Mouse (Mus musculus) cerebellum, postnatal 4 days (tissue): ENCODE data around the gene Rtkn.
A peak's percentile ranks its signal among the peaks of the same experiment; 100 is the strongest.

Source experiments
- DNase-seq, 2 experiments: peaks; one replicate each; pipeline ENCODE4 v3.0.0; 2022; ENCODE audit warnings: low spot score in 2 of 2, mixed read lengths in 1 of 2

The Rtkn gene

DNA sequence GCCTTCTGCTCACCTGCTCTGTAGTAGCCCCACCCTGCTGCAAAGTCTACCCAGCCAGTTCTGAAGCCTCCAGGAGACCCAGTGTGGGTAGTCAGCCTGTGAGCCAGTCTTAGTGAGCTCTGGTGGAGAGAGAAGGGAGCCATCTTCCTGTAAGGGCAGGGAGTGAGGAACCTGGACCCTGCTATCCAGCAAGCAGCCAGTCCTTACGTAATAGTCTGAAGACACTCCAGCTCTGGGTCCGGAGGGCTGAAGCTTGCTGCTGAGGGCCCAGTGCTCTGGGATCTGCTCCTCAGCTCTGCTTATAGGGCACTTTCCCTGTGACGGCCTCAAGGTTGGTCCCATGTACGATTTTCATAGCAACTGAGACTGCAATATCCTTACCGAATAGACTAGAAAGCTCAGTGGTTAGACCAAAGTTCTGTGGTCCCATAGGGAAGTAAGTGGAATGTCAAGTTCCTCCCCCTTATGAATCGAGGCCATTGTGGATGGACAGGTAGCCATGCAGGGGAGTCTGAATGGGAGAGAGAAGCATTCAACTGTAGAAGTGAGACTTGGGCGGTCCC, at the start of gene Rtkn:
Gene Rtkn (plus strand): TSS at position 513 of the 563 bp plus-strand sequence.
- DNase-seq = no peak

DNA sequence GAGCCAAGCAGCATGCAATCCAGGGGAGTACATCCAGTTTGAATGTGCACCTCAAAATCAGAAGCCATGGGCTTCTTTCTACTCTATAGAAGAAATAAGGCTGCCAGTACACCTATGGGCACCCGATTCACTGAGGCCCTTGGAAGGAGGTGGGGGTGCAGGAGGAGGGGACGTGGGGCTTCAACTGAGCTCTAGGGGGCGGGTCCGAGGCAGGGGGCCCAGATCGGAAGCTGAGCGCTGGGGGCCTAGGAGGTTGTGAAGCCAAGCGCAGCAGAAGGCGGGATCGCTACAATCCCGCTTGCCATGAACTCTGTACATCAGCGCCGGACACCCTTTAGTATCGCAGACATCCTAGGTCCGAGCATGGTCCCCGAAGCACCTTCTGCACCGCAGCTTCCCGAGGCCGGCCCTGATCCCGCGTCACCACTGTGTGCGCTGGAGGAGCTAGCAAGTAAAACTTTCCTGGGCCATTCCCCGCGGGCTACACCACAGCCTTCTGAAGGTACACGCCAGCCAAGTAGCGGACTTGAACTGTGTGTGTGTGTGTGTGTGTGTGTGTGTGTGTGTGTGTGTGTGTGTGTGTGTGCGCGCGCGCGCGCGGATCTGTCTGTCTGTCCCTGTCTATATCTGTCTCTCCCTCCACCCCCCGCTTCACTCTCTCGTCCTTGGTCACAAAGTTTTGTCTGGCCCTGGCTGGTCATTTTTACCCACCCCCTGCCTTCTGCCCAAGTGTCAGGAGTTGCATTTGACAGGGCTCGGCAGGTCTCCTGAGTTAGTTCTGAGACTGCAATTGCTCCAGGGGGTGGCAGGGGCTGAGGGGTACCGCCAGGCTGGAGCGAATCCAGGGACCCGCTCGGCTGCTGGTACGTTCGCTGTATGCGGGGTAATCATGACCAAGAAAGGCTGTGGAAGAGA, 48.9 kb upstream of the Rtkn start, which contains the start of gene Lbx2:
Gene Lbx2 (plus strand): TSS at position 247 of the 915 bp plus-strand sequence.
- DNase-seq = no peak

DNA sequence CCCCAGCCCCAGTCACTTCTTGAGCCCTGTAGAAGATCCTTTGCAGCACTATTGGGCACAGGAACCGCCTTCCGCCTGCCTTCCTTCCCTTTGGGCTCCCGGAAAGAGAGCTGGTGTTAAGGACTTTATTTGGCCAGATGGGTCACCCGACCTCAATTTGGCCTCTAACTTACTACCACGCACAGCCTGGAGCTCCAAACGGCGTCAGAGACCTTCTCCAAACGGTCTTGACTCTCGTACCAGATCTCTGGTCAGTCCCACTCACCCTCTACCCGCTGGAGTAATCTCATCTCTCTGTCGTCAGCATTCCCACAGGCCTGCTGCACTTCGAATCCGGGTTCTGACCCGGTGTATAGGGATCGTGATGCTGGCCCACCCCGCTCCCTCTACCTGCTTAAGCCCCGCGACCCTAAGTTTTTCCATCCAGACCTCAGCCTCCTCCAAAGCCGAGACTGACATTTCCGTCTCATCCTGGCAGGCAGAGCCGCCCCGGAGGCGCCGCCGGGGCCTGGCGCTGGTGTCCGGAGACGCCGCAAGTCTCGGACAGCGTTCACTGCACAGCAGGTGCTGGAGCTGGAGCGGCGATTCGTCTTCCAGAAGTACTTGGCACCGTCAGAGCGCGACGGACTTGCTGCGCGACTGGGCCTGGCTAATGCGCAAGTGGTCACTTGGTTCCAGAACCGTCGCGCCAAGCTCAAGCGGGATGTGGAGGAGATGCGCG, 47.9 kb upstream of the Rtkn start:
- DNase-seq = peak in 1 of 2 experiments; percentile 14

DNA sequence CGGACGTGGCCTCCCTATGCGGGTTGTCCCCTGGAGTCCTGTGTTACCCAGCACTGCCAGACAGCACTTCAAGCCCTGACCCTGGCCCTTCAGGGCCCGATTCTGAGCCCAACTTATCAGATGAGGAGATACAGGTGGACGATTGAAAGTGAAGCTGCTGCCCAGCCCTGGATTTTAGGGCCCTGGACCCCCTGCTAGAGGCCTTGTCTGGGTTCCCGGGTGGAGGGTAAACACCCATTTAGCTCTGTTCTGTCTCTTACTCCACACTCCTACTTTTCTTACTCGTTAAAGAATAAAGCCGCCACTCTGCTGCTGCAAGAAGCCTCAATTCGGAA, 47.4 kb upstream of the Rtkn start:
- no peak for DNase-seq

DNA sequence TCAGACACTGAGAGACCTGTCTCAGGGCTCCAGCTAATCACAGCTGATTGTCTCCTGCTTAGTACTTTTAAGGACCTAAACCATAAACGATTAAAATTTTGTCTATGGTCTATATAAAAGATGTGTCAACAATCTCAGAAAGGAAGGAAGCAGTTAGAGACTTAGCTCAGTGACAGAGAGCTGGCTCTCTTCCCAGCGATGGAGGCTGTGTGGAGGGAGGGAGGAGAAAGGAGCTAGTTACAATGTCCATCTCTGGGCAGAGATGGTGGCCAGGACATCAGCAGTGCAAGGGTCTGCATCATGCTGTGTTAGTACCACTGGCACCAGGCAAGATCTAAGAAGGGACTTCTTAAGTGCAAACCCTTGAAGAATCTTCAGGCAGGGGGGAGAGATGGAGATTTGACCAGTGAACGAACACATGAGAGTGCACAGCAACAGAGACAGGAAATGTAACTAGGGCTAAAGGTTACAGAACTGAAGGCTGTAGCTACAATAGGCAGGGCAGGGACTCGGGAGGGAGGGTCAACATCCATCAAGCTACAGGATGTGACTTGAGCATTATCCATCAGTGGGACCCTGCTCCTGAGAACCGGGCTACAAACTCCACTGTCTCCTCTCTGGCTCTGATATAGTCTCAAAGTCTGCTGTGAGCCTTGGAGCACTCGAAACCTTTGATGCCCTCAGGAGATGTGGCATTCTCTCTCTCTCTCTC, 42.7 kb upstream of the Rtkn start:
- no peak for DNase-seq

DNA sequence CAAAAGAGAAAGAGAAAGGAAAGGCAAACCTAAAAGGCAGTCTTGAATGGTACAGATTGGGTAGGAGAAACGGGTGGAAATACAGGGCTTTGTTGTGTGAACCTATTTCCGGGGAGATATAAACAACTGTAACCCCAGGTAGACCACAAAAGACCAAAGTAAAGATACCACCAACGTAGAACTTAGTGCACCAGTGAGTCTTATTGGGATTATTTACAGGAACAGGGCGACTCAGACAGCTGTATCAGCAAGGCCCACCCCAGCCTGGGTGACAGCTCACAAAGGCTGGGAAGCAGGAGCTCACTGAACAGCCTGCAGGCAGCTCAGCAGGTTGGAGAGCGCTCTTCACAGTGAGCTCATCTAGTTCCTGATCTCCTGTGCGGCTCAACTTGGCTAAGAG, 39.3 kb upstream of the Rtkn start:
- DNase-seq = no peak

DNA sequence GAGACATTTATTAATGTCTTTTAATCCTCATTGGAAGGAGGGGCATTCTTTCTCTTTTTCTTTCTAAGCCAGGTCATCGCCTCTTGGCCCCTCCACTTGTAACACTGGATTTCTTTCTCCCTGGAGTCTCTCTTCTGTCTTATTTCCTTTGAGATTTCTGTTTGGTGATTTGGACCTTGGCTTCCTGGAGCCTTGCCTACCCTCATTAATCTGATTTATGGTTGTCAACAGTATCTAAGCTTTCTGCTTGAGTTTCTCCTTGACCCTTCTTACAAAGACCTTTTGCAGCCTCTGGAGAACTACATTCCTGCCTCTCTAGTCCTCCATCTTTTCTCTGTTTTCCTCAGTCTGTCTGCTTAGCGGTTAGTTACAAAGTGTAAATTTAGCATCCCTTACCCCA, 36.9 kb upstream of the Rtkn start:
- DNase-seq = no peak

DNA sequence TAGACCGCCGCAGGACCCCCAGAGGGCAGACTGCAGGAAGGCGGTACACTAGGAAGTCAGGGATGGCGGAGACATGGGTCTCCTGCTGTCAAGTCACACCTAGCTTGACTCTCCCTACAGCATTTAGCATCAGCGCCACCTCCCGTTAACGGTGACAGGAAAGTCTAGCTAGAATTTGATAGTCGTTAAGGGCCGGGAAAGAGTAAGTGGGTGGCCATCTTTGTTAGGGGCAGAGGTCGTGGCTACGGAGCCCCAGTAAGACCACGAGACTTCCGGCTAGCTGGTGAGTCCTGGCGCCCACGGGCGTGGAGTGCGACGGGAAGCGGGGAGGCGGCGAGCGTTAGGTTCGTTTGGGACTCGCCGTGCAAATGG, 34.0 kb upstream of the Rtkn start, which contains the start of the genes Ccdc142 and Gm42688:
Gene Ccdc142 (plus strand): TSS at position 286 of the 372 bp plus-strand sequence.
Gene Gm42688 (plus strand): TSS at position 302 of the 372 bp plus-strand sequence.
- DNase-seq = peak; percentile 70 to 84

DNA sequence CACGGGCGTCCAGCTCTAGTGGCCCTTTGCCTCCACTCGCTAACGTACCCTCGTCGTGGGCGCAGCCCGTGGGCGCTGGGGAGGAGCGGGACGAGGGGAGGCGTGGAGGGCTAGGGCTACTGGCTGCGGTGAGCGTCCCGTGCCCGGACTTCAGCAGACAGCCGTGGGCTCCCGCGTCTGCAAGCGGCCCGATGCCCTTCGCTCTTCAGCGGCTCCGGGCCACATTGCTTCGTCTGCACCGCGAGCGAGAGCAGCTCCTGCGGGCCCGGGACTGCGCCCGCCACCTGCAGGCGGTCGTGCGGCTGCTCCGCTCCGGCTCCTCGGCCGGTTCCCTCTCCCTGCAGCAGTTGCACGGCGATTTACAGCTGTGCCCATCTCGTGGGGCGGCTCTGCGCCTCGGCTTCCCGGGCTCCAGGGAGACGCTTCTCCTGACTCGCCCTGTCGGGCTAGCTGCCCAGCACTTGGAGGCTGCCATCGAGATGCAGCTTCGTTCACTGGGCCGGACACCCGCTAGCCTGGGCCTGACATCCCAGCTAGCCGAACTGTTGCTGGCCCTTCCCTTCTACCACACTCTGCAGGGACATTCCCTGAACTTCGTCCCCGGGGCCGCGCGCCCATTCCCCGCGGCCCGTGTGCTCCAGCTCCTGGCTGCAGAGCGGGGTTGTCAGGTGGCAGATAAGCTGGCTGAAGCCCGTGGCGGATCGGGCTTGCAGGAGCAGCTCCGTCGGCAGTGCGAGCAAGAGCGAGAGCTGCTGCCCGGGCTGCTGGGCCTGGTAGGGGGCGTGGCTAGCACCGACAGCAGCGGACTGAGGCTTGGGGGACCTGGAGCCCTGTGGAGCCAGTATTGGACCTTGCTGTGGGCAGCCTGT, 33.3 kb upstream of the Rtkn start:
- peak; percentile 27 to 63 for DNase-seq

DNA sequence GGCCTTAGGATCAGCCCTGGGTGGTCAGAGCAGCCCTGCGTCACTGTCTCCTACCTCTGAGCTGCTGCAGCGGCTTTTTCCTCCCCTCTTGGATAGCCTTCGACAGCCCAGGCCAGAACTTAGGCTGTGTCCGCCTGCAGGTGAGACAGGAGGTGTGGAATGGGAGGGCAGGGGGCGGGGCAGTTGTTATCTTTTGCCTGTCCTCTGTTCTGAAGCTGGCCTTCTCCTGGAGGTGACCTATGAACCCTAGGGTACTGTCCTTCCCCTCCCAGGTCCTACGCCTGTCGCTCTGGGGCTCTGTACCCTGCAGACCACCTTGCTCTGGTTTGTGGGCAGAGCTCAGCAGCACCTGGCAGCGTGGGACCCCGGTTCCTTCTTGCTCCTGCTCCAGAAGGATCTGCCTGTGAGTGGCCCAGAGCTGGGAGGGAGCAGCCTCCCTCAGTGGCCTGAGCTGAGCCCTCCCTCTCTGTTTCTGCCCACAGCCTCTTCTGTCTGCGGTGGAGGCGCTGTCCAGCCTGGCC, 32.1 kb upstream of the Rtkn start:
- DNase-seq = no peak

DNA sequence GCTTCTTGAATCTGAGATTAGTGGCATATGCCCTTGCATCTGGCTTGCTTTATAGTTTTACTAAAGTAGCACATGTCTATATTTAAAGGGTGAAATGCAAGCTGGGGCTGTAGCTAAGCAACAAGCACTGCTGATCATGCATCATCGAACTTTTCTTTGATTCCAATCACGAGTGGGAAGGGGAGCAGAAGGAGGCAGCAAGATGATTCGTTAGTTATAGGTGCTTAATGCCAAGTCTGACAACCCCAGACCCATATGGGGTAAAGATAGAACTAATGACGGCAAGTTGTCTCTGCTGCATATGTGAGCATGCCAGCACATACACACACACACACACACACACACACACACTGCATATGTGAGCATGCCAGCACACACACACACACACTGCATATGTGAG, 31.1 kb upstream of the Rtkn start:
- DNase-seq = no peak

DNA sequence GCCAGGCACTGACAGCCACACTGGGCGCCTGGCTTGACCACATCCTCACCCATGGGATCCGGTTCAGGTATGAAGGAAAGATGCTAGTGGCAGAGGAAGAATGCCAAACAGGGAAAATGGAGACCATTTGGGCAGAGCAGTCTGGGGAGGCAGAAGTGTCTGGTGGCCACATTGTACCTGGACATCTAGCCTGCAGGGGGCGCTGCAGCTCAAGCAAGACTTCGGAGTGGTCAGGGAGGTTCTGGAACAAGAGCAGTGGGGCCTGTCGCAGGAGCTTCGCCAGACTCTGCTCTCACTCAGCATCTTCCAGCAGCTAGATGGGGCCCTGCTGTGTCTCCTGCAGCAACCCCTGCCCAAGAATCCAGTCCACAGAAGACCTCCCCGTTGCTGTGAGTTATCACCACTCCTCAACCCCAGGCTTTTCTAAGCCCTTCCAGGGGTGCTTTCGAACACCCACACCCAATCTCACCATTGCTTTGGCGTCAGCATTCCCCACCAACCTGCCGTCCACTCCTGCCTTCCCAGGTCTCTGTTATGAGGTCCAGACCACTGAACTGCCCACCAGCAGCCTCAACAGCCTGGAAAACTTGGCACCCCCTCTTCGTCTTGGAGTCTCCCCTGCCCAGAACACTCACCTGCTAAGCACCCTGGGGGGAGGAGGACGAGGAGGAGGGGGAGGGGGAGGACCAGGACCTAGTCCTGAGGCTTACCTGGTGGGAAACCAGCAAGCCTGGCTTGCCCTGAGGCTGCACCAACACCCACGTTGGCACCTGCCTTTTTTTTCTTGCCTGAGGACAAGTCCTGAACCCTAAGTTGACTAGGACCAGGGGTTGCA, 27.5 kb upstream of the Rtkn start:
- DNase-seq = peak; percentile 73 to 83

DNA sequence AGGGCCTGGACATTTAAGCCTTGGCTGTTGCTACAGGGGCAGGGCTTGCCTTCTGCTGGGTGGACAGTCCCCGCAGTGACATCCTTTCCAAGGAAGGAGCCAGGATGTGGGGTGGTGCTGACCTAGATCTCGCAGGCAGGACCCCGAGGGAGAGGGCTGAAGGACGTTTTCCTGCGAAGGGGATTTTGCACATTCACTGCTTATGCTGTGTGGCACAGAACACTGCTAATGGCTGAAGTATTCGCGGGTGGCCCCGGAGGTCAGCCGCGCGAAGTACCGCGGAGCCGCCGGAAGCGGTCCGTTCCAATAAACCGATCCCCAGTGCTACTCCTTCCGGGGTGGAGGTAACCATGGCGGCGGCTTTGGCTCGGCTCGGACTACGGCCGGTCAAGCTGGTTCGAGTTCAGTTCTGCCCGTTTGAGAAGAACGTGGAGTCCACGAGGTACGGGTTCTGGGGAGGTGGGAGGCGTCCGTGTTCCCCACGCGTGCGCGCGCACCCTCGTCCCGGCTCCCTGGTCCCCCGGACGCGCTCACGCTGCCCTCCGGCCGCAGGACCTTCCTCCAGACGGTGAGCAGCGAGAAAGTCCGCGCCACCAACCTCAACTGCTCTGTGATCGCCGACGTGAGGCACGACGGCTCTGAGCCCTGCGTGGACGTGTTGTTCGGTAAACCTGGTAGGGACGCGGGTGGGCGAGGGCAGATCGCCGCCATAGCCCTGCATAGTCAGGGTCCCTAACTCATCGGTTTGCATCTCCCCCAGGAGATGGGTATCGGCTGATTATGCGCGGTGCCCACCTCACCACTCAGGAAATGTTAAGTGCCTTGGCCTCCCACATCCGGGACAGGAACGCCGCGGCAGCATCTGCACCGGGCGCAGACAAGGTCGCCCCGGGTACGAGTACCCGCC, 26.2 kb upstream of the Rtkn start, which contains the start of gene Mrpl53:
Gene Mrpl53 (plus strand): TSS at position 279 of the 907 bp plus-strand sequence.
- DNase-seq = peak; percentile 75 to 84

DNA sequence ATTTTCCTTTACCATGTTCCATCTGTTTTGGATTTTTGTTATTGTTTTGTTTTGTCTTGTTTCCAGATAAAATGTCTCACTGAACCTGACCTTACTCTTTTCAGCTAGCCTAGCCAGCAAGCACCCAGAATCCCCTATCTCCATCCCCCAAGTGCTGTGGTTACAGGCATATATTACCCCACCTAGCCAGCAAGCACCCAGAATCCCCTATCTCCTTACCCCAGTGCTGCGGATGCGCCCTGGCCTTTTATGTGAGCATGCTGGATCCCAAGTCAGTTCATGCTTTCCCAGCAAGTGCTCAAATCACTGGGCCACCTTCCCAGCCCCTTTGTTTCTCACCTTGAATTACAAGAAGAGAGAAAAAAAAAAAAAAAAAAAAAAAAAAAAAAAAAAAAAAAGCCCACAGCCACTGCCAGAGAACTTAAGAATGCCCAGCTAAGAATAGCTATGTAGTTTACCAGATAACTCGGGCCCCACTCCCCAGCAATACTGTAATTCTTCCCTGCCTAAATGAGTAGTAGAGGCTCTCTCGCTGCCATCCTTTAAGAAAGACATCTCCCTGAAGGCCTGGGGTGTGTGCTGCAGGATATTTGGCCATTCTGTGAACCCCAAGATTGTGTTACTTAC, 23.6 kb upstream of the Rtkn start:
- DNase-seq = no peak

DNA sequence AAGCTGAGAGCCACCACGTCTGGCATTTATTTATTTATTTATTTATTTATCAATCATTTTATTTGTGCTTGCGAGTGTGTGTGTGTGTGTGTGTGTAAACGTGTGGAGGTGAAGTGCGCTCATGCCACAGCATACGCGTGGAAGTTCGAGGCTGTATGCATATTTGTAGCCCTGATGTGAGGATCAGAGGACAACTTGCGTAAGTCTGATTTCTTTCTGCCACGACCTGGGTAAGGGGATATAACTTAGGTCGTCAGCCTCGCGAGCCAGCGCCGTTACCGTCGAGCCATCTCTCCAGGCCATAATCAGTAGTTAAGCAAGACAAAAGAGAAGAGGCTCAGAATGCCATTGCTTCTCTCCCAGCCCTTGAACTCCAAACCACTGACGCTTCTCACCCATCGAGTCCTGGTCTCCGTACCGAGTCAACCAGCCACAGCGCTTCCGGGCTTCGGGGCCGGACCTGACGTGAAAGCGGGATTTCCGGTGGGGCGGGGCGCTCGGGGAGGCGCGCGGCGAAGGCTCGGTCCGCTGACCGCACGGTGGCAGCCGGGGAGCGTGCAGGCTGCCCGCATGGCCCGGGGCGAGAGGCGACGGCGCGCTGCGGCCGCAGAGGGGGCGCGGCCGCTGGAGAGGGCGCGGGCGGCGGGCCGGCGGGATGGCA, 20.1 kb upstream of the Rtkn start, which contains the start of gene Mogs:
Gene Mogs (plus strand): TSS at position 486 of the 661 bp plus-strand sequence.
- DNase-seq = peak; percentile 89 to 91

DNA sequence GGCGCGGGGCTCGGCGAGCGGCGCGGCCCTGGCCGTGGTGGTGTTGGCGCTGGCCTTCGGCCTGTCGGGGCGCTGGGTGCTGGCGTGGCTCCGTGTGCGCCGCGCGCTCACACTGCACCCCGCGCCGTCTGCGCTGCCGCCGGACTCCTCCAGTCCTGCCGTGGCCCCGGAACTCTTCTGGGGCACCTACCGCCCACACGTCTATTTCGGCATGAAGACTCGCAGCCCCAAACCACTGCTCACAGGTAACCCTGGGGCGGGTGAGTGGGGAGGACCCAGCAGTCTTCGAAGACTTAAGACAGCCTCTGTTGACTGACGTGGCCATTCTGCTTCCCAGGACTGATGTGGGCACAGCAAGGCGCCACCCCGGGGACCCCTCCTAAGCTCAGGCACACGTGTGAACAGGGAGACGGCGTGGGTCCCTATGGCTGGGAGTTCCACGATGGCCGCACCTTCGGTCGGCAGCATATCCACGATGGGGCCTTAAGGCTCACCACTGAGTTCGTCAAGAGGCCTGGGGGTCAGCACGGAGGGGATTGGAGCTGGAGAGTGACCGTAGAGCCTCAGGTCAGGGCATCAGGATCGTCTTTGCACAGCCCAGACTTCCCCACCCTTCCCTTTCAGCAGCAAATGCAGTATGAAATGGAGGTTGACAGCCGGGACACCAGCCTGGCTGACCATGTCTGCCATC, 19.4 kb upstream of the Rtkn start:
- no peak for DNase-seq
